Mouse (Mus musculus) C2C12 (cell line): Measurements from ENCODE around the gene Gpr63. TPM values are rescaled to one million over a fixed set of nuclear protein-coding genes. Genes with fewer than 3 reads are reported as not detected.
A peak's percentile ranks its signal among the peaks of the same experiment; 100 is the strongest.
"Not testable (repeated sequence)": the region's sequence is repeated elsewhere in the genome, so short reads cannot be mapped to it uniquely, and the experiment has no call there.

Experiments used
- H3K27me3 ChIP-seq: one replicate; pipeline ENCODE4 v1.6.1; 2011; ENCODE audit not compliant: control insufficient read depth, insufficient read depth, insufficient read length
- H3K36me3 ChIP-seq: one replicate; pipeline ENCODE4 v1.6.1; 2011; ENCODE audit not compliant: control insufficient read depth, insufficient read depth
- H3K4me3 ChIP-seq: one replicate; pipeline ENCODE4 v1.5.1; 2011; ENCODE audit warnings: mild to moderate bottlenecking, control low read depth; ENCODE audit not compliant: poor library complexity, insufficient read depth, severe bottlenecking
- H3K79me2 ChIP-seq: one replicate; pipeline ENCODE4 v1.6.1; 2011; ENCODE audit not compliant: control insufficient read depth, insufficient read depth
- H3K79me3 ChIP-seq: one replicate; pipeline ENCODE4 v1.6.1; 2011; ENCODE audit warnings: low read depth, control low read depth
- H3ac ChIP-seq: one replicate; pipeline ENCODE3; 2011; ENCODE audit warnings: low read depth; ENCODE audit not compliant: control insufficient read depth, insufficient read length
- CEBPB ChIP-seq: IDR thresholded peaks from one replicate; pipeline ENCODE4 v1.6.1; 2011; ENCODE audit warnings: low read depth, mild to moderate bottlenecking, control low read depth, moderate library complexity
- CTCF ChIP-seq: IDR thresholded peaks from one replicate; pipeline ENCODE4 v1.5.1; 2011; ENCODE audit not compliant: control insufficient read depth, insufficient read depth, insufficient read length
- FOSL1 ChIP-seq: IDR thresholded peaks from one replicate; pipeline ENCODE4 v1.8.0; 2011; ENCODE audit warnings: mild to moderate bottlenecking, low read length; ENCODE audit not compliant: poor library complexity, insufficient read depth, severe bottlenecking
- MAX ChIP-seq: IDR thresholded peaks from one replicate; pipeline ENCODE4 v1.6.1; 2011; ENCODE audit warnings: mild to moderate bottlenecking, control low read depth
- MYOD1 ChIP-seq: IDR thresholded peaks from one replicate; pipeline ENCODE4 v1.6.1; 2011; ENCODE audit warnings: low read depth; ENCODE audit not compliant: control insufficient read depth, insufficient read length
- MYOG ChIP-seq: IDR thresholded peaks from one replicate; pipeline ENCODE4 v1.6.1; 2011; ENCODE audit not compliant: control insufficient read depth, insufficient read length; ENCODE audit errors: extremely low read depth
- USF1 ChIP-seq: IDR thresholded peaks from one replicate; pipeline ENCODE4 v1.6.1; 2011; ENCODE audit warnings: low read depth, mild to moderate bottlenecking, control low read depth, moderate library complexity
- polyA plus RNA-seq: library from polyadenylated mRNA; unstranded; fragments of >200 nt; fragmentation: generic; extraction: Trizol; gene quantifications from one replicate; pipeline ENCODE4 v1.2.1, GENCODE M21; 2012; ENCODE audit warnings: missing spikeins

The Gpr63 gene
- polyA plus RNA-seq, 1 experiment, result 1.7 TPM

DNA sequence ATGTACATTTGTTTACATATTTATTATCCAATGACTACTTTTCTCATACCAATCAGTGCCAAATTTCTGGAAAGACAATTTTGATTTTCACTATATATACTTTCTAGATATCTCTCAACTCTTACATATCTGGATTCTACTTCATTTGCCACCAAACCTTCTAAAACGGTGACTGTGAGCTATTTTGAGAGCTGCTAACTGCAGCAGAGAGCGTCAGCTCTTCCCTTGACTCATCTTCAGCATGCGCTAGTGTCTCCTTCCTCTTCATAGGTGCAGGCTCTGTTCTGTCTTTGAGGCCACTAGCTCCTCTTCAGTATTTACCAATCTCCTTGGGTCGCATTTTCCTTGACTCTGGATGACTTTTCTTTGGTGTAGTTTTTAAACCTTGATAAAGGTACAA is 63.7 kb downstream of the Gpr63 start:
- Histone ChIP-seq H3K4me3 (no peak overlapping the region), H3K79me2 (no peaks in the 10 kb centered on the region), H3K79me3 (no peaks in the 10 kb centered on the region), H3K36me3 (no peaks in the 10 kb centered on the region), H3ac (no peak overlapping the region), H3K27me3 (no peaks in the 10 kb centered on the region)
- TF ChIP-seq FOSL1 (no peak), MYOD1 (no peak), USF1 (no peak), CTCF (no peak), MYOG (no peak), MAX (no peak), CEBPB (no peak)

DNA sequence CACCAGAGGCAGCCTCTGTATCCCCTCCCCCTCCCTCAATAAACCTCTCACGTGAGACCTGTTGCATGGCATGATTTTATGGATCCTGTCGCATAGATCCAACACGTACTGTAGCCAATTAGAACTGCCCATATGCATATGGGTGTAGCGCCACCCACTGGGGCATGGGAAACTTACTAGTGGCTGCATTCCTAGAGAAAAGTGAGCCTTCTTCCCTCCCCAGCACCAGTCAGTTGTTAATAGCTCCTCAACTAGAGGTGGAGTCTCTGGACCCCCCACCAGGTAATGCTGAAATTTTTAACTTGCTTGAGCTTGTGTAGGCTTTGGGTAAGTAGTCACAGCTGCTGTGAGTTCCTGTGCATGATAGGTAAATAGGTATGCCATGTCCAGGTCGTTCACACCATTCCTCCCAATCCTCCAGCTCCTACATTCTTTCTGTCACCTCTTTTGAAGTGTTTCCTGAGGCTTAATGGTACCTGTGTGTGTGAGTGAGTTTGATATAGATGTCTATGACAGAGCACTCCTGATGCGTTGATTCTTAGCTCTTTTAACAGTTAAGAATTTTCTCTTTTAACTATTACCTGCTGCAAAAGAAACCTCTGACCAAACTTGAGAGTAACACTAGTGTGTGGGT is 69.1 kb downstream of the Gpr63 start:
- no peak overlapping the region for H3K4me3 ChIP-seq
- H3K79me3 ChIP-seq, result no peaks in the 10 kb centered on the region
- H3K27me3 ChIP-seq, result no peaks in the 10 kb centered on the region
- no peak overlapping the region for H3ac ChIP-seq
- no peaks in the 10 kb centered on the region for H3K36me3 ChIP-seq
- no peaks in the 10 kb centered on the region for H3K79me2 ChIP-seq
- TF ChIP-seq CTCF (peak; percentile 36), MAX (no peak), MYOG (no peak)

DNA sequence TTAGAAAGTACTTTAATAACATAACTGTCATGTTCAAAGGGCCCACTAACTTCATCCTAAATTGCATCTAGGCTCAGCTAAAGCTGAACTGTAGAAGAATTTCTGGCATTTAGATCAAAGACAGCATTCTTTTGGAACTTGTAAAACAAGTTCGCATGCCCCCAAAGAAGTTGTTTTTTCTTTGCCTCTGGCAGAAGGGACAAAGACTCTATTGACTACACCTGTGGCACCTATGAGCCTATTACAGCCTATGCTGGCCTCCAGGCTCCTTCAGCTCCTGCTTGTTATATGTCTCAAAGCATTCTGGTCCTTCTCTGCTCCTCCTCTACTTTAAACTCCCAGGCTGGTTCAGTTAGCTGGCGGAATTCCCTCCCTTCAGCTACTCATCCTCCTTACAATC is 69.6 kb downstream of the Gpr63 start:
- Histone ChIP-seq H3ac (no peak overlapping the region), H3K27me3 (no peaks in the 10 kb centered on the region), H3K79me2 (no peaks in the 10 kb centered on the region), H3K36me3 (no peaks in the 10 kb centered on the region), H3K79me3 (no peaks in the 10 kb centered on the region), H3K4me3 (no peak overlapping the region)
- no peak for TF ChIP-seq MYOG
- TF ChIP-seq FOSL1, result no peak
- TF ChIP-seq CEBPB, result no peak
- no peak for TF ChIP-seq MAX
- TF ChIP-seq CTCF, result no peak
- no peak for TF ChIP-seq MYOD1
- TF ChIP-seq USF1, result no peak

DNA sequence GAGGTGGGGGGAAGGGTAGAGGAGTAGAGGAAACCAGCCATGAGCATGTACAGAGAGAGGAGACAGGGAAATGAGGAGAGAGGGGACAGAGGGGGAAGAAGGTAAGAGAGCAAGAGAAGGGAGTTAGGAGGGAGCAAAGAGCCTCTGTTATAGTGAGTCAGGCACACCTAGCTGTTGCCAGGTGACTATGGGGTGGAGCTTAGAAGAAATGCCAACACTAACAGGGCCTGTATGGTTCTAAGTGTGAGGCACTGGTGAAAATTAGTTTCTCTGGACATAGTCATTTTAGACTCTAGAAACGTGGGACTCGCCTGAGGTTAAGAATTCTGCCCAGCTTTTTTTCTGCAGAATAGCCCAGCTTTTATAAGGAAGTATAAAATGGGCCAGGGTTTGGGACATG is 71.1 kb downstream of the Gpr63 start:
- TF ChIP-seq CTCF (no peak), MYOD1 (no peak), MYOG (no peak), USF1 (no peak), MAX (no peak), FOSL1 (no peak), CEBPB (no peak)
- H3K79me2 ChIP-seq, result no peaks in the 10 kb centered on the region

DNA sequence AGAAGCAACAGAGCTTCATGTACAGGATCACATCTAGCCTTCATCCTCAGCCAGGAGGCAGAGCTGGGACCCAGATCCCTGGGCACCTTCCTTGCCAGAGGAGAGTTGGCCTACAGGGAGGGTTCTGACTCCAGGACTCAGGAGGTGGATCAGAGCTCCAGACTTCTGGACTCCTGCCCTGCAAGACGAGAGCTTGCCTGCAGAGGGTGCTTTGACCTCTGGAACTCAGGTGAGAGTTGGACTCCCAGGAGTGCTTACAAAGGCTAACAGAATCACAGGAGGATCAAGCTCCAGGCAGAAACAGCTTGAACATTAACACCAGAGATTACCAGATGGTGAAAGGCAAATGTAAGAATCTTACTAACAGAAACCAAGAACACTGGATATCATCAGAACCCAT is 89.3 kb downstream of the Gpr63 start:
- H3K79me3 ChIP-seq, H3K36me3 ChIP-seq, H3ac ChIP-seq, H3K27me3 ChIP-seq, H3K79me2 ChIP-seq, H3K4me3 ChIP-seq: not testable (repeated sequence)

More for the DNA sequence above, 71.1 kb downstream of the Gpr63 start:
- no peaks in the 10 kb centered on the region for H3K79me3 ChIP-seq
- H3K27me3 ChIP-seq, result no peaks in the 10 kb centered on the region
- no peak overlapping the region for H3K4me3 ChIP-seq
- H3K36me3 ChIP-seq, result no peaks in the 10 kb centered on the region
- H3ac ChIP-seq, result no peak overlapping the region

Other genes starting within 250 kb of the Gpr63 start
- gene Klhl32, start 115.3 kb upstream of the Gpr63 start, polyA plus RNA-seq, result 0.06 TPM
- gene Ndufaf4, start 68.3 kb upstream of the Gpr63 start, polyA plus RNA-seq, result 17.0 TPM